Mouse (Mus musculus) embryonic fibroblast, embryonic 13.5 days (primary cell): ENCODE data around the gene Acacb.

Source experiments
- CTCF ChIP-seq: IDR thresholded peaks from 2 replicates; pipeline ENCODE4 v1.5.1; 2011; ENCODE audit warnings: mild to moderate bottlenecking, control low read depth, low read length, moderate library complexity, borderline replicate concordance; ENCODE audit not compliant: insufficient read depth
- POLR2A ChIP-seq: IDR thresholded peaks from 2 replicates; pipeline ENCODE4 v1.6.1; 2011; ENCODE audit warnings: low read depth, mild to moderate bottlenecking, control low read depth, low read length, moderate library complexity

DNA sequence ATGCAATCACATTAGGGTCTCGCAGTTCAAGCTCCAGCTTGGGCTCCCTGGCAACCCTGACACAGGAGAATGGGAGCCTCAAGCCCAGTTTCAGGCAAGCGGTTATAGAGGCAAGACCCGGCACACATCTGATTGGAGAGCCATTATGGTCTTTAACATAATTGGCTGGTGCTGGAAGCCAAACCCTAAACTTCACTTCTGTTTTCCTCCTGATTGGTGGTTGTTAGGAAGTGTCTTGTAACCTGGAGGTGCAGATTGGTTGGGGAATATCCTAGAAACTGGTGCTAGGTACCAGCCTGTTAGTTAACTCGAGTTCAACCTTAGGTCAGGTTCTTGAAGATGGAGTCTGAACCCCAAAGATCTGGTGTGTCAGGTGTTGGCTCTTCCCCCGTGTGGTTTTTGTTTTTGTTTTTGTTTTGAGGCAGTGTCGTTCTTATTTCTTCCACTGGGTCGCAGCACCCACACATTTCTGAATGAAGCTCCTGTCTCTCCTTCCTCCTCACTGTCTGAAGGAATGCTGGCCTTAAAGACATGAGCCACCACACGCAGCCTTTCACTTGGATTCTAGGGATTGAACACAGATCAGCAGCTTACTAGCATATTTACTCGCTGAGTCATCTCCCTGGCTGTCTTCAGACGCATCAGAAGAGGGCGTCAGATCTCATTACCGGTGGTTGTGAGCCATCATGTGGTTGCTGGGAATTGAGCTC, 15.9 kb downstream of the Acacb start:
- TF ChIP-seq POLR2A = no peak
- TF ChIP-seq CTCF = no peak
